Mouse (Mus musculus) E14TG2a.4 (cell line): ENCODE data around the gene Cog1.

ENCODE experiments used
- H3K27me3 ChIP-seq: 2 replicates; pipeline ENCODE4 v1.6.1; 2014; ENCODE audit warnings: low read length, control low read depth; ENCODE audit not compliant: insufficient read depth
- H3K36me3 ChIP-seq: 2 replicates; pipeline ENCODE4 v1.6.1; 2014; ENCODE audit warnings: low read length, control low read depth; ENCODE audit not compliant: insufficient read depth
- H3K4me1 ChIP-seq: replicated peaks from 2 replicates; pipeline ENCODE4 v1.6.1; 2014; ENCODE audit warnings: low read depth, low read length, control low read depth
- H3K4me3 ChIP-seq: replicated peaks from 2 replicates; pipeline ENCODE4 v1.5.1; 2014; ENCODE audit warnings: mild to moderate bottlenecking, low read length
- H3K9me3 ChIP-seq: 2 replicates; pipeline ENCODE4 v1.6.1; 2014; ENCODE audit warnings: low read length, control low read depth
- CTCF ChIP-seq: conservative IDR thresholded peaks from 2 replicates; pipeline ENCODE4 v1.5.1; 2014; ENCODE audit warnings: low read length
- NANOG ChIP-seq: IDR thresholded peaks from 2 replicates; pipeline ENCODE4 v1.6.1; 2014; ENCODE audit warnings: borderline replicate concordance, low read length, mixed read lengths
- POU5F1 ChIP-seq: IDR thresholded peaks from 2 replicates; pipeline ENCODE4 v1.6.1; 2014; ENCODE audit warnings: low read length, borderline replicate concordance

The Cog1 gene

DNA sequence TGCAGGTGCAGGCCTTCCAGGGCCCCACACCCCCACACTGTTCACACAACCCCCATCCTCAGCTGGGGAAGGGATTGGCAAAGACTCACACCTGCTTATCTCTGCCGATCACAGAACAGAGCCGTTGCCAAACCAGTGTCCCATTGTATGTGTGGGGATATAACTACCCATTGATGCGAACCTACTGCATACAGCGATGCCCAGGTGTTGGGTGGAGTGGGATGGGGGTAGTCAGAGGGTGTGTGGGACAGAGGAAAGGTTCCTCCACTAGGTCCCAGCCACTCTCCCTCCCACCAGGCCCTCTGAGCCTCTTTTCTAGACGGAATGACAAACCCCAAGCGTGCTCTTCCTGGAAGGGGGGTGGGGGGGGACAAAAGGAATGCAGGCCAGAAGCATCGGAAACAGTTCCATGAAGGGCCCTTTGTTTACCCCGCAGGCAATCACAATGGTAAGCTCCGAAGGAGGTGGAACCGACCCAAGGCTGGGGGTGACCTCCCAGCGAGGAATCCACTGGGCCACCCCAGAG is 60.8 kb downstream of the Cog1 start, which contains the start of gene Cpsf4l:
Gene Cpsf4l, minus strand, starts transcription at position 287 of the 526 bp plus-strand sequence.
- Histone ChIP-seq H3K36me3 (peaks cover 23% of the 10 kb centered on the region), H3K9me3 (no peaks in the 10 kb centered on the region), H3K4me1 (peaks cover 82% of the 10 kb centered on the region), H3K27me3 (no peaks in the 10 kb centered on the region), H3K4me3 (peak within 1 kb of the TSS; percentile 82)
- TF ChIP-seq NANOG (peak; percentile 58), POU5F1 (no peak)

DNA sequence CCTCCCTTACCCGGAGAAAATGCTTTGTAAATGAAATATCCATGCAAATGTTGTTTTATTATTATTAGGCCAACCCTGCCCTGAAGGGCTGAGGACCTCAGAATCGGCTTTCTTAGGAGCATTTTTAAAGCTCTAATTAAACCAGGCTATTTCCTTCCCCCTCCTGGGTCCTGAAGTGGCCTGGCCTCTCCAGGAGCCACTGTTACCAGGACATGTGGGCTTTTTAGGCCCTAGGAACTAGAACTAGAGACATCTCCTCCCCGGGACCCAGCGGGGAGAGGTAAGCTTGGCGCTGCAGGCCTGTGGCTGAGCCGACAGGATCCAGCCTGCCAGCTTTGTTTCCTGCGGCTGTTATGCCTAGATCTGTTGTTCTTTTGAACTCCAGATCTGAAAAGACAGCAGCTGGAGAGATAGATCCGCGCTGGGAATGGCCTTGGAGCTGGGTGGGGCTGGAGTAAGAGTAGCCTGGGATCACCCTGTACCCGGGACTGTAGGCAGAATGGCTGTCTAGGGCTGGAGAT is 61.3 kb downstream of the Cog1 start:
- Histone ChIP-seq H3K4me1 (peaks cover 86% of the 10 kb centered on the region), H3K9me3 (no peaks in the 10 kb centered on the region), H3K36me3 (peaks cover 23% of the 10 kb centered on the region), H3K4me3 (peak overlapping the region; percentile 82), H3K27me3 (no peaks in the 10 kb centered on the region)
- TF ChIP-seq NANOG (peak; percentile 79; the same call in 1 of the 2 replicates), POU5F1 (no peak)

DNA sequence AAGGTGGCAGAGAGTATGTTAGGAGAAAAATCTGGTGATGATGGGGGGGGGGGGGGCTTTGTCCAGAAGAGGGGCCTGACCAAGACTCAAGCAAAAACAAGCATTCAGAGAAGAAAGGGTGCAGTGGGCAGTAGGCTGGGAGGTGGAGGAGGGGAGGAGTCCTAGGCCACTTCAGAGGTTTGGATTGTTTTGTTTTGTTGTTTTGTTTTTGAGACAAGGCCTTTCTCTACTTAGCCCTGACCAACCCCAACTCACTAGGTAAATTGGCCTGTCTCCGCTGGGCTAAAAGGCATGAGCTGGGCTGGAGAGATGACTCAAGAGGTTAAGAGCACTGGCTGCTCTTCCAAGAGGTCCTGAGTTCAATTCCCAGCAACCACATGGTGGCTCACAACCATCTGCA is 62.1 kb downstream of the Cog1 start:
- TF ChIP-seq POU5F1: no peak
- no peak for TF ChIP-seq NANOG
- no peak for TF ChIP-seq CTCF
- H3K4me3 ChIP-seq: peak overlapping the region; percentile 82
- H3K4me1 ChIP-seq: peaks cover 82% of the 10 kb centered on the region
- H3K36me3 ChIP-seq: peaks cover 16% of the 10 kb centered on the region
- no peaks in the 10 kb centered on the region for H3K9me3 ChIP-seq
- H3K27me3 ChIP-seq: peaks cover 2% of the 10 kb centered on the region; the same call in 1 of the 2 replicates

DNA sequence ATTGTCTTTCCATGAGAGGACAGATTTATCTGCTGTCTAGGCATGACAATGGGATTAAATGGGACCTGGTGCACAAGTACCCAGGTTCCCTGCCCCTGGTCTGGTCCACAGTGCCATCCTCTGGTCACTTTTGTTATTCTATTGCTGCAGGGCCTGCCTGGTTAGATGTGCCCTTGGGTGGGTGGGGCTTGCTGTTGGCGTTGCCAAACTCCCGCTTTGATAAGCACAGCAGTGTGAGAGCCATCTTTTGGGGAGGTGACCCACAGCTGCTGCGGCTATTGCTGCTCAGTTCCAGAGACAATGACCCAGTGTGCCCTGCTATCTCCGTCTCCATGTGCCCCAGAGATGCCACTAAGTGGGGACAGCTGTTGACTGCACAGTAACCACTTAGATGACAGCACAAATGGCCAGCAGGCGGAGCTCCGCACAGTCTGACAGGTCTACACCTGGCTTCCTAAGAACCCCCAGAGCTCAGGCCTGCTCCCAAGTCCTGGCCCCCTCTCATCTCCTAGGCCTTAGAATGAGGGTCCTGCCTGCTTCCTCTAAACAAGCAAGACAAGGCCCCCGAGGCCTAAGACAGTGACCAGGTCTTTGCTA is 66.2 kb downstream of the Cog1 start:
- no peaks in the 10 kb centered on the region for H3K9me3 ChIP-seq
- peaks cover 83% of the 10 kb centered on the region for H3K4me1 ChIP-seq
- TF ChIP-seq NANOG: no peak
- TF ChIP-seq CTCF: 0 out of 2 replicates have a peak, but pooled peaks have one; percentile 12
- H3K36me3 ChIP-seq: no peaks in the 10 kb centered on the region
- H3K27me3 ChIP-seq: peaks cover 15% of the 10 kb centered on the region; the same call in 1 of the 2 replicates
- no peak overlapping the region for H3K4me3 ChIP-seq

DNA sequence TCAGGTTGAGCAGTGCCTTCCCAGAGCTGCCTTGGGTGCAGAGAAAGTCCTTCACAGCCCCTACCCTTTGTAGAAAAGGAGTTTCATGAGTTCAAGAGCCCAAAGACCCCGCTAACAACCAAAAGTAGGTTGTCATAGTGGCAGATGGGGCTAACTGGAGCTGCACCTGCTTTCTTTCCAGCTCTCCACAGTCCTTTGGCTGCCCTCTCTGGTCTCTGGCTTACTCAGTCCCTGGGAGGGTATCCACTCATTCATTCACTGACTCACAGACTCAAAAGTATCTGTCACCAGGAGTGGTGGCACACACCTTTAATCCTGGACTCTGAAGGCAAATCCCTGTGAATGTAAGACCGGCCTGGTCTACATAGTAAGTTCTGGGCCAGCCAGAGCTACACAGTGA is 67.2 kb downstream of the Cog1 start:
- TF ChIP-seq NANOG: no peak
- TF ChIP-seq POU5F1: no peak
- TF ChIP-seq CTCF: no peak
- H3K4me3 ChIP-seq: no peak overlapping the region
- peaks cover 15% of the 10 kb centered on the region; the same call in 1 of the 2 replicates for H3K27me3 ChIP-seq
- H3K9me3 ChIP-seq: no peaks in the 10 kb centered on the region
- peaks cover 78% of the 10 kb centered on the region for H3K4me1 ChIP-seq
- H3K36me3 ChIP-seq: no peaks in the 10 kb centered on the region
